Mouse (Mus musculus): ENCODE results near the gene Slc10a7. TPM values are rescaled to one million over a fixed set of nuclear protein-coding genes. Genes with fewer than 3 reads are reported as not detected.

Gene Slc10a7
- total RNA-seq, 2 experiments from 2014 or later, result 14.1 to 36.0 TPM

DNA sequence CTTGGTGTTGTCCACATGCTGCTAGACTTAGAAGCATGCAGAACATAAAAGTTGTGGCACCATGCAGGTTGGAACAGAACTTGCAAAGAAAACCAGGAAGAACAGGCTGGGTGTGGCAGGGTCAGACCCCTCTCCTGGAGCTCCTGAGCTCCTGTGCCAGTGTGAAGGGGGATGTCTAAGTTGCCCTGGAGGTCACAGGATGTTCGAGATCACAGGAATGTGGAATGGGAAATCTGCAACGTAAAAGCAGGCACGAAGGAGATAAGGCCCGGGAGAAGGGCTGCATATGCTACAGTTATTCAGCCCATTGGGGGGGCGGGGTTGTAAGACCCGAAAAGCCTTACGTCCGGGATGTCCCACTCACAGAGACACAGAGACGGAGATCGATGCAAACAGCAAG is 100.2 kb downstream of the Slc10a7 start:
- no peak for ATAC-seq (replicated peaks; ENCODE audit: low FRiP score, poor library complexity, severe bottlenecking)

DNA sequence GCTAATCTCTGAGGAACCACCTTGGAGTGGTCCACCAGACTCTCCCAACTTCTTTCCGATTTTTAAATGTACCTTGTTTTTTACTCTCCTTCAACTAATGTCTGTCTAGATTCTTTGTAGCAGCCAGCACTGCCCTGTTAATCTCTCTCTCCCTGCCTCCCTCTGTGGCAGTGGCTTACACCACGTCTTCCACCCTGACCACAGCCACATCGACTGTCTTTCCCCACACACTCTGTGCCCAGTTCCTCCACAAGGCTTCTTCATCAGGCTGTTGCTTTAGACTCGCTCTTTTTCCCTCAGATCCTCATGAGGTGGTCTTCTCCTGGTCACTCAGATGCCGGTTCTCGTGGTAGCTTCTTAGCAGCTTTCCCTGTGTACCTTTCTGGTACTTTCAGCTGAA is 101.9 kb downstream of the Slc10a7 start:
- ATAC-seq (replicated peaks; ENCODE audit: low FRiP score, poor library complexity, severe bottlenecking), result no peak

DNA sequence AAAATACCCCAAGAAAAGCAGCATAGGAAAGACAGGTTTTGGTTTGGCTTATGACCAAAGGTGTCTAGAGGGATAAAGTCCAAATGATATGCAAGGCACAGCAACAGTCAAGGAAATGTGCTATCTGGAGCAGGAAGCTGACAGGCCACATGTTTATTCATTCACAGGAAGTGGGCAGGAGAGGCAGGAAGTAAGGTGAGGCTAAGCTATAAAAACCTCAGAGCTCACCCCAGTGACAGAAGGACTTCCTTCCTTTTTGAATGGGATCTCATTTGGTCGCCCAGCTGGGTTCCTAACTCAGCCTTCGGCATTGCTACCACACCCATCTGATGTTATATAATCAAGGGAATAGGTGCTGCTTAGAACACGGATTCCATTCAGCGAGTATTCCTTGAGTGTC is 113.2 kb downstream of the Slc10a7 start:
- no peak for ATAC-seq (replicated peaks; ENCODE audit: low FRiP score, poor library complexity, severe bottlenecking)

DNA sequence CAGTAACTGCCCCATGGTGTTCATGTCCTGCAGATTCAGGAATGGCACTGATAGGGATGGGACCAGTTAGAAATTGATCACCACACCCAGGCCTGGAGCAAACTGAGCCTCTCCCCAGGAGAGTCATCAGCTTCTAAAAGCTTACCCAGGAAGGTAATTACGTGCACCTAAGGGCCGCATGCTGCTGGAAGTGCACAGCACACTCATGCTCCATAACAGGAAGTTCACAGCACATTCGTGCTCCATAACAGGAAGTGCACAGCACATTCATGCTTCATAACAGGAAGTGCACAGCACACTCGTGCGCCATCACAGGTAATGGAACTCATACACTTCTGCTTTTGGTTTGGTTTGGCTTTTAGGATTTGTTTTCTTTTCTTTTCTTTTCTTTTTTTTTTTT is 114.8 kb downstream of the Slc10a7 start:
- no peak for ATAC-seq (replicated peaks; ENCODE audit: low FRiP score, poor library complexity, severe bottlenecking)

DNA sequence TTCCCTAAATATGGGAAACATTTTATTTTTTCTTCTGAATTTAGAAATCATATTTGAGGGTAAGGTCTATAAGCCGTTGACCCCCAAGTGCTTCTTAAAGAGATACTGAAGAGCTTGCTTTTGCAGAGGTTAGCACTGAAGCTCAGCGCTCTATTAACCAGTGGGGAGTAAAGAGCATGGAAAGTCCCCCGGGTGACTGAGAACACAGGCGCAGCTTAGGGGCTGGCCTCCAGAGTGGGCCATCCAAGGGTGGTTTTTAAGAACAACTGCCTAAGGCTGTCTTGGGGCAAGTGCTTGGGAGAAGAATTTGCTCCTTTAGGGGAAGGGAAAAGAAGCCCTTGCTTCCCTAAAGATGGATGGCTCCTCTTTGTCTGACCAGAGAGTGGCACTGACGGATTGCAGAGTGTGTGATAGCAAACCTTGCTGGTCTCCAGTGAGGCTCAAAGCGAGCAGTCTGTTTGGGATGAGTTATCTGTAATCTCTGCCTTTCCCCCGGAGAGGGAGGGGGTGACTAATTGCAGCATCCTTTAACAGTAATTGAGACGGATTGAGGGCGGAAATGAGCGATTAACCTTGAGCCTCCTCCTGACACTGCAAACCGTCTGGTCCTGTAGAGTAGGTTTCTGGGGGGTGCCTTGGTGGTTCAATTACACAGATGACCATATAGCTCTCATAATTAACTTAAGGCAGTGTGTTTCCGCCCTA is 115.7 kb downstream of the Slc10a7 start:
- no peak for ATAC-seq (replicated peaks; ENCODE audit: low FRiP score, poor library complexity, severe bottlenecking)

DNA sequence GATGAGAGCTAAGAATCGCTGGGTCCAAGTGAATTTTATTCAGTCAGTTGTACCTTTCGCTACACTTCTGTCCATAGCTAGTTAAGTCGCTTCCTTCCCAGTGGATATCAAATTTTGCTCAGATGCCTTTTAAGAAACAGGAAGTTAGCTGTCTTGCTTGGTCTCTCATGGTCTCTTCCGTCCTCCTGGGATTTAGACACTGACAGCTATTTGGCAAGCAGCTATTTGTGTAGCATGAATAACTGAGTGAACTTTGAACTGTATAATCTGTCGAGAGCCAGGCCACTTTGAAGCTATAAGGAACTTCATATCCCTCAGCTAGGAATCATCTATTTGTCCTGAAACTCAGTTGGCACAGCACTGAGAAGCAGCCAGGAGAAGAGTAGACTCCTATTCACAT is 117.5 kb downstream of the Slc10a7 start:
- ATAC-seq (replicated peaks; ENCODE audit: low FRiP score, poor library complexity, severe bottlenecking), result no peak

DNA sequence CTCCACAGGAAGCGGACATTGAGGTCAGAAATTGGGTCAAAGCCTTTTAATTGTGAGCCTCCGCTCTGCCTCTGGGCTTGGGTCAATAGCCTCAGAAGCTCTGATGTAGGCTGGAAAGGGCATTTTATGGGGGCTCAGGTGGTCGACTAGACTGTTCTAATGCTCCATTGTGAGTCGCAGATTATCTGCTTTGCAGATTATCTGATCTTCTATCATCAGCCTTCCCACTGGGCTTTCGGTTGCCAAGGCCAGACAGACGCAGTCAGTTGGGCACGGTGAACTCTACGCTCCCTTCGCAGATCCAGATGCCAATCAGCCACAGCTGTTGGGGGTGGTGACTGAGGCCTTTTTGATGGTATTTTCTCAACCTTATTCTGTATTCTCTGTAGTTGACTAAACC is 118.6 kb downstream of the Slc10a7 start:
- no peak for ATAC-seq (replicated peaks; ENCODE audit: low FRiP score, poor library complexity, severe bottlenecking)

DNA sequence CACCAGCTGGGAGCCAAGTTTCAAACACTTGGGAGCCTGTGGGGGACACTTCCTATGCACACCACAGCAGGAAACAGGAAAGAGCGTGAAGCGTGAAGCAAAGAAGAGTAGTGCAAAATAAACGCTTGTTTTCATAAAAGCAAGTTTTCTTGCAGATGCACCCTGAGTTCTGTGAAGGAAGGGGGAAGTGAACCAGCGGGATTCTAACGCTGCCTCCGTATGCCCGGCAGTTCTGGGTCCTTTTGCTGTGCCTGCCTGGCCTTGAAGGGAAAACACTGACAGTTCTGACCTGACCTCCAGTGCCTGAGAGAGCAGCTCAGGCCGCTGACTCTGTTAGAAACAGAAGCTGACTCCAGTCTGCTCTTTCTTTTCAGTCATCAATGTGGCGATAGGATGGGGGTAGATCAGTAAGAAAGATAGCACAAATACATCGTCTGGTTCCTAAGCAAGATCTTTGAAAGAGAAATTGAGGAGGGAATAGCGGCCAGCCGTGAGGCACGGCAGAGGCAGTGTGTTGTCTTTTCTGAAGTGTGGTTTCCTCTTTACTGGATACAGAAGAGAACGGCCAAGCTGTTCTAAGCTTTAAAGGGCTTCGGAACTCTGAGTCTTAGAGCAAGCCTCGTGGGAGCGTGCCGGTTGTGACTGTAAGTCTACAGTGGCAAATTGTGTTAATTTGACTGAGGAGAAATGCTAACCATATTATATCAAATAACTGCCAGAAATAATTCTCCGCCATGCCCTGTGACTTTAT is 121.4 kb downstream of the Slc10a7 start:
- no peak for ATAC-seq (replicated peaks; ENCODE audit: low FRiP score, poor library complexity, severe bottlenecking)

DNA sequence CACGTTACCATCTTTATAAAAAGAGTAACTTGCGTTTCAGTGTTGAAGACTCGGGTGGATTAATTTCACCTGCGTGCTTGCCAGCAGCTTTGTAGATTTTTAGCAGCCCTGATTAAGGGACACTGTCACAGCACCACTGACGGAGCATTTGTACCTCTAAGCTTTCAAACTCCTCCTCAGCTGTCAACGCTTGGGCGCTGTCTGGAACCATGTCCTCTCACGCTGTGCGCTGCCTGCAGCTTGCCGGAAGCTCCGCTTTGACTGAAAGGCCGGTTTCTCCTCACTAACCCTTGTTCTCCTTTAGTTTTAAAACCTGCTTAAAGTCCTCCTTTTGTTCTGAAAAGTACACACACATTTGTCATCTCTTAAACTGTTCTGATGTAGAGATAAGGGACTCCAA is 123.9 kb downstream of the Slc10a7 start:
- ATAC-seq (replicated peaks; ENCODE audit: low FRiP score, poor library complexity, severe bottlenecking), result no peak

DNA sequence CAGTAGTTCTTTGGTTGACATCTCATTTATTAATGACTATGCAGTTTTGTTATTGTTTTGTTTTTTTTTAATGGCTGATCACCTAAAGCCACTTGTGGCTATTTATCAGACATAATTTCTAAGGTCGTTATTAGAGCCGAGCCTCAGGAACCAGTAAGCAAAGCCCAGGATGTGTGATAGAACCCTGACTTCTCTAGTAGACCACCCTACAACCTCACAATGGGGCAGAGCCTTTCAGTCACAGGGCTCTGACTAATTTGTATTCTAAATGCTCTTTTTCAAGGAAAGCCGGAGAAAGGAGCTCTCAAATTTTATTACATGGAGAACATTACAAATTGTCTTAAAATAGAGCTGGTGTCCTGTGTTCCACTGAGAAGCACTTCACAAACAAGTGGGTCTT is 124.9 kb downstream of the Slc10a7 start:
- ATAC-seq (replicated peaks; ENCODE audit: low FRiP score, poor library complexity, severe bottlenecking), result no peak

DNA sequence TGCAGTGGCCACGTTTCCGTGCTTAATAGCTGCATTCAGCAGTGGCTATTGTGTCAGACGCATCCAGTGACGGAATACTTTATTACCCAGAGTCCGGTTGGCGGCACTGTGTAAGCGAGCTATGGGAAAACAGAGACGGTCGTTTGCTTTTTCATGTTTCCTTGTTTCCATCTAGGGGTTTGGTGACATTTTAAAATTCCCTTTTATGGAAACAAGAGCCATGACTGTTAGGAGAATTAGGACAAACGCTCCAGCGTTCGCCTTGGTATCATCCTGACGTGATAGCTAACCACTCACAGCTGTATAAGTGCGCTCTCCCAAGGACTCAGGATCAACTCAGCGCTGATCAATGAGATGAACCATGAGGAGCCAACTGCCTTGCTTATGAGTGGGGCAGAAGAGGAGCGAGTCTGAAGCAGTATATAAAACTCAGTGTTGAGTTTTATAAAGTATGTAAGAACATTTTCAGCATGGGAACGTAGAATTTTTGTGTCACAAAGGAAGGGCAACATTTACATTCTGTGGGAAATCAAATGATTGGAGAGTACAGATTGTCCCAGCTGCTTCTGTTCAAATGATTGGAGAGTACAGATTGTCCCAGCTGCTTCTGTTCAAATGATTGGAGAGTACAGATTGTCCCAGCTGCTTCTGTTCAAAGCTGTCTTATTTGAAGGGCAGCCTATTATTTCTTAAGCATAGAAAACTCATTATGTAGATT is 125.5 kb downstream of the Slc10a7 start:
- no peak for ATAC-seq (replicated peaks; ENCODE audit: low FRiP score, poor library complexity, severe bottlenecking)

DNA sequence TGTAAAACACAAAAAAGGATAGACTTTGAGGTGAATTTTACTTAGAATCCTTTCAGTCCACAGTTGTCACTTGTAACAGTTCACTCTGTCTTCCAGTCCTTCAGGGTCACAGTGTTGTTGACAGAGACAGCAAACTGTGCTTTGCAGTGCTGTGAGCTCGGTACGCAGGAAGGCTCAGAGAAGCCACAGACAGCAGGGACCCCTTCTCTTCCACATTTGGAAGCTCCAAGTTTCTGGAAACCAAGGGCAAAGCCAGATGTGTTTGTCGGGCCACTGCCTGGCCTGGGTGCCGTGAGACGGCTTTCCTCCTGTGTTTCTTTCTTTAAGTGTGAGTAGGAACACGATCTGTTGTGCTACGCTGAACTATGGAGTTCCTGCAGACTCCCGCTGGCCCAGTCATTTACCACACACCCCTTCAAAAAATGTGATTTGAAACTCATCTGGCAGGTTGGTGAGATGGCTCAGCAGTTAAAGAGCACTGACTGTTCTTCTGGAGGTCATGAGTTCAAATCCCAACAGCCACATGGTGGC is 126.2 kb downstream of the Slc10a7 start:
- ATAC-seq (replicated peaks; ENCODE audit: low FRiP score, poor library complexity, severe bottlenecking), result no peak

DNA sequence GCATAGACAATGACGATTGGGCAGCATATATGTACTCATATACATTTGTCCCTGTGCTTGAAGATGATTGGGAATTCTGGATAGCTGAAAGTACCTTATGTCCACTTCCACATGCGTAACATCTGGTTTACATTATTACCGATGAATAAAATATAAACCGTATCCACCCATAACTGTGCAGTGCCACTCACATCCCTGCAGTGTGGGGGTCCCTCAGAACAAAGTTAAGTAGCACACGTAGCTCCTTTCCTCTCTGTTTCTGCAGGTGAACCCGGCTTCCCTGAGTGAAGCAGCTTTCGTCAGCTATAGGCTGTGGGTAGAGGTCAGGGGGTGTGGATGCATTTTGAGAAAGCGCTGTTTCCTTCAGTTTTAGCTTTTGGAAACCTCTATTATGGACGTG is 132.8 kb downstream of the Slc10a7 start:
- no peak for ATAC-seq (replicated peaks; ENCODE audit: low FRiP score, poor library complexity, severe bottlenecking)

DNA sequence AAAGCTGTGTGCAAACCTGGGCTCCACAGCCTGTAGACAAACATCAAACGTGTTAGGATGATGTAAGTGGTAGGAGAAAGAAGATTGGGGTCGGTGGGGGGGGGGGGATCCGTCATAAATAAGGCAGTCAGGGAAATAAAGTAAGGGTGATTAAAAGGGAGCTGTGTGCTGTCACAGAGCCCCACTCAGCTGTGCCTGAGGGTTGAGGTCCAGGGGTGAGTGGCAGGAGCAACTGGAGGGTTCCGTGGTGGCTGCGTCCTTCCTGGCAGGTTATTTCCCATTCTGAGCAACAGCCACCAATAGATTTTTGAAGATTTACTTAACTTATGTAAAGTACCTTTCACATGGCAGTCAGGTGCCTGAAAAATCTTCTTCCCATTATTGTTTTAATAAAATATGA is 133.2 kb downstream of the Slc10a7 start:
- no peak for ATAC-seq (replicated peaks; ENCODE audit: low FRiP score, poor library complexity, severe bottlenecking)

DNA sequence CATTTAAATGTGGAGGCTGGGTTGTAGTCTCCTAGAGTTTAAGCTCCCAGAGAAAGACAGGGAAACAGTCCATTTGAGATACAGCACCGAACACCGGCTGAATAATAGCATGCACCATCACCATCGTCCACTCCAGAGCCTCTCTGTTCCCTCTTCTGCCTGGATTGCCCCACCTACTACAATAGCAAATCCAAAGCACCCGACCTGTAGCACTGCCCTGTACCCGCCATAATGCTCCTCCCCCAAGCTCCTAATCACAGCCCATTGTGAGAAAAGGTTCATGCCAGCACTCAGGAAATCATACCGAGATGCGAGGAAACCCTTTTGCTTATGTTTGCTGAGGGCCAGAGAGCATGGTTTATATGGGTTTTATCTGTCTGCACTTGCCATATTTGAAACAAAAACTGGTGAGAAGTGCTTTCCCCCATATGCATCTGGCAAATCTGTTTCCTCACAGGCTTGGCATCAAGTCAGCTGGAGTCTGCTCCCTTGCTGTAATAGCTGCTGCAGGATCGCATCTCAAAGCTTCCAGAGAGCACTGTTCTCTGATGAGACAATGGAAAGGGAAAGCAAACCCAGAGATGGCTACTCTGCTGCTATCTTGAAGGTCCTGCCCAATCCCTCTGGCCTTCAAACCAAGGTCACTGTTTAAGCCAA is 138.0 kb downstream of the Slc10a7 start:
- ATAC-seq (replicated peaks; ENCODE audit: low FRiP score, poor library complexity, severe bottlenecking), result no peak

DNA sequence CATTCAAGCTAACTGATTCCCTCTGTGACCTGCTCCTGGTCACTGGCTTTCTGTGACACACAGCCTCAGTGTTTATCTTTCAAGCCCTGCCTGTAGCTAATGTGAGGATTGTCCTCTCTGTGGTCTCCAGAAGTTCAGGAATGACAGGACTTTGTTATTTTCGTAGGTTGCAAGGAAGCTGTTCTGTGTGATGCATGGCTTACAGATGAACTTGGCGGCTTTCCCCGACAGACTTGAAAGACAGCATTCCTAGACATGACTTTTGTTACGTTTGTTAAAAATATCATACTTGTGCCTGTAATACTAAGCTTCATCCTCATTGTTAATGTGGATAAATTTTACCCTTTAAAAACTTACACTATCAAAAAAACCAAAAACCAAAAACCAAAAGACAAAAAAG is 138.7 kb downstream of the Slc10a7 start:
- no peak for ATAC-seq (replicated peaks; ENCODE audit: low FRiP score, poor library complexity, severe bottlenecking)

DNA sequence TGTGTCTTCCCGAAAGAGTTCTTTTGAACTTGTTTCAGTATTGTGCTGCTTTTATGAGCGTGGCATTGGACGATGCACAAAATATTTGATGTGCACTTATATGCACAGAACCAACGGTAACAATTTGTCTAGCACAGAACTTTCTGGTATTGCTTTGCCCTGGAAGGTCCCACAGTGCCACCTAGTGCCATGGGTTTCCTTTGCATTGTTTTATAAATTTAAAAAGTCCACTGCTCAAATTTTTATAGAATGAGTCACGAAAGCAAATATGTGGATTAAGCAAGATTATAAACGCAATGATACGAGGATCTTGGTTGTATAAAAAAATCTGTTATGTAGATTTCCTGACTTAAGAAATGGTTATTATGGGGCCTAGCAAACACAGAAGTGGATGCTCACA is 139.8 kb downstream of the Slc10a7 start:
- no peak for ATAC-seq (replicated peaks; ENCODE audit: low FRiP score, poor library complexity, severe bottlenecking)

DNA sequence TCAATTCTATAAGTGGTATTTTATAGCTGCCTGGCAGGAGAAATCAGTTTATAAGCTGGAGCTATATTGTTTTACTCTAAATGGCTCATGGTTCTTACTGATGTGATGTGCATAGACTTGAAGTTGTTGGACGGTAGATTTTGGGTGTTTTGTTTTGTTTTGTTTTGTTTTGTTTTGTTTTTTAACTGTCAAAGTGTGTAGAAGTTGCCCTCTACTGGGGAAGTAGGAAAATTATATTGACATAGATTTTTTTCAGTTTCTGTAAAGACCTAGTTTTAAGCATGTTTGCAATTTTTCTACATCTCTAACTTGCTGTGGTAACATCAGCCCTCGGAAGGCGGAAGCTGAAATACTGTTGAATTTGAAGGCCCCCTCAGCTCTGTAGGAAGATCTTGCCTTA is 142.5 kb downstream of the Slc10a7 start:
- ATAC-seq (replicated peaks; ENCODE audit: low FRiP score, poor library complexity, severe bottlenecking), result no peak

DNA sequence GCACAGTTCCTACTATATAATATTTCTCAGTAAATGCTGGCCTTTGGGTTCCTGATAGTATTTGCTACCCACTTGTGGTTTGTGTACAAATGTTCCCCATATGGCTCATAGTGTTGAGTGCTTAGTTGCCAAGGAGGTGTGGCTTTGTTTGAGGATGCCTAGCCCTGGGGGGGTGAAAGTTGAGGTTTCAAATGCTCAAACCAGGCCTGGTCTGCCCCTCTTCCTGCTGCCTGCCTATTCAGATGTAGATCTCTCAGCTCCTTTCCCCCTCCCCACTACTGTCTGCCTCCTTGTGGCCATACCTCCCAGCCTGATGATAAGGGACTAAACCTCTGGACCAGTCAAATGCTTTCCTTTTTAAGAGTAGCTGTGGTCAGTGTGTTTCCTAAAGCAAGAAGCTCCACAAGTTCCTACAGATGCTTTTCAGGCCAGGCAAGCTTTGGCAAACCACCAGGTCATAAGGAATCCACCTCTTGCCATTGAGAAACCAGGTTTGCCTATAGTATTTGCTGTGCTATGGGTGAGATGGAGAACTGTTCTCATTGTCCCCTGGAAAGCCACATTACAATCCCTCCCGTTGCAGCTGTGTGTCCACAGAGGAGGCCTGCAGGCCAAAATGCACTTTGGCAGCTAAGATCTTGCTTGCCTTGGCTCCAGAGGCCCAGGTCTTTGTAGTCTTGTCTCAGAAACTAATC is 146.4 kb downstream of the Slc10a7 start:
- ATAC-seq (replicated peaks; ENCODE audit: low FRiP score, poor library complexity, severe bottlenecking), result no peak
